In the genomic region with DNA sequence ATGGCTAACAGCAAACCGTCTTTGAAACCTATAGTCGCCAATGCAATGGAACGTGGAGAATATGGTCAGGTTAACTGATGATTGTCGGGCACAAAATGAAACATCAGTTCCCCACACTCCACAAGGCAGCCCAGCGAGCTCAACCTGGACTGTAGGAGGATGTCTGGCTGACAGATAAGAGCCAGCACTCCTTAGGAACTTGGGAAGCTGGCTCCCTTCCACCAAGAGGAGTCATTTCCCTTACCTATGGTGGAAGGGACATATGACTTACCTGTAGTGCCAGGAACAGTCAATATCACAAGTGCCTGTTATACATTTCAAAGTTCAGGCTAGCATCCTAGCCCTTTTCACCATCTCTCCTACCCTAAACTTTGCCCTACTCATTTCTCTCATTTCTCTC, we compare ENCODE assay signal across 29 mouse cellular contexts. TPM values are rescaled to one million over a fixed set of nuclear protein-coding genes. Genes with fewer than 3 reads are reported as not detected.
DNase-seq lines count a peak whose midpoint lies in the region; ATAC-seq and TF ChIP-seq lines count a peak whose summit lies in the region.
"Had no signal": no experiment of that assay in that cellular context is flagged by ENCODE, and none has a peak within 500 bp of the region (broad histone marks: within the 10 kb centered on the region; RNA-seq: fewer than 3 reads in every experiment).

No protein-coding gene starts in this region.

- intact Hi-C loops in heart, postnatal 25 days (cut with DNase I), result no loop called here

- no peak overlapping the region for H3K4me2 ChIP-seq in heart, embryonic 12.5 days
- H3K4me2 ChIP-seq in heart, postnatal 0 days (ENCODE audit: low read depth, low read length), result no peak overlapping the region
- H3K4me2 ChIP-seq: embryonic facial prominence, embryonic 12.5 days; hindbrain, embryonic 12.5 days; limb, embryonic 15.5 days; midbrain, embryonic 13.5 days; neural tube, embryonic 13.5 days had no signal

- no peaks in the 10 kb centered on the region; the same call in 1 of the 2 replicates for H3K9me3 ChIP-seq in heart, embryonic 12.5 days (replicated peaks)
- H3K9me3 ChIP-seq in heart, postnatal 0 days (replicated peaks; ENCODE audit: control insufficient read depth, low read length), result no peaks in the 10 kb centered on the region
- H3K9me3 ChIP-seq: embryonic facial prominence, embryonic 12.5 days; hindbrain, embryonic 12.5 days; limb, embryonic 10.5 days; limb, embryonic 15.5 days; midbrain, embryonic 13.5 days had no signal

- H3K27me3 ChIP-seq in cerebellum, adult 2 months (ENCODE audit: control insufficient read depth, insufficient read depth, low read length), result no peaks in the 10 kb centered on the region
- H3K27me3 ChIP-seq in heart, embryonic 12.5 days (replicated peaks), result no peaks in the 10 kb centered on the region
- H3K27me3 ChIP-seq in heart, postnatal 0 days (ENCODE audit: control insufficient read depth, insufficient read depth, low read length), result no peaks in the 10 kb centered on the region
- H3K27me3 ChIP-seq: embryonic facial prominence, embryonic 12.5 days; hindbrain, embryonic 12.5 days; limb, embryonic 15.5 days; midbrain, embryonic 13.5 days; neural tube, embryonic 13.5 days; Patski had no signal

- peak overlapping the region; percentile 35; the same call in 1 of the 2 replicates for H3K9ac ChIP-seq in heart, embryonic 12.5 days
- H3K9ac ChIP-seq in heart, postnatal 0 days (replicated peaks; ENCODE audit: low read depth, low read length), result no peak overlapping the region
- H3K9ac ChIP-seq: embryonic facial prominence, embryonic 12.5 days; hindbrain, embryonic 12.5 days; limb, embryonic 15.5 days; liver, embryonic 14.5 days; midbrain, embryonic 13.5 days; neural tube, embryonic 13.5 days had no signal

- DNase-seq in cerebellum, adult 2 months, result peak; percentile 43 to 72
- DNase-seq in cerebellum, adult 9-10 months, result no peak
- no peak for DNase-seq in heart, adult 8-10 months (ENCODE audit: low spot score)
- DNase-seq in heart, postnatal 0 days (ENCODE audit: low spot score), result no peak
- DNase-seq in heart, postnatal 25 days (ENCODE audit: low spot score), result no peak
- DNase-seq in adrenal gland, postnatal 36 days, result no peak
- DNase-seq: adrenal gland, postnatal 10 days; embryo, embryonic 11 days; gastrocnemius, postnatal 25 days; heart, adult 18-20 months; kidney, adult 11 months; kidney, postnatal 14 days; layer of hippocampus, adult 9-11 months; lung, adult 2 months; lung, postnatal 10 days; right cerebral cortex, postnatal 4 days had no signal

- no peak for TF ChIP-seq EP300 in heart, postnatal 0 days (IDR thresholded peaks at IDR 0.05; ENCODE audit: low read depth)

- no peak overlapping the region for H3K27ac ChIP-seq in cerebellum, adult 2 months (ENCODE audit: insufficient read depth, low read length)
- peak overlapping the region; percentile 62 for H3K27ac ChIP-seq in heart, embryonic 12.5 days (ENCODE audit: poor library complexity, severe bottlenecking)
- H3K27ac ChIP-seq in heart, postnatal 0 days (ENCODE audit: low read depth), result peak overlapping the region; percentile 84
- H3K27ac ChIP-seq: embryonic facial prominence, embryonic 12.5 days; hindbrain, embryonic 12.5 days; hindbrain, postnatal 0 days; limb, embryonic 10.5 days; limb, embryonic 15.5 days; liver, embryonic 14.5 days; macrophage; midbrain, embryonic 13.5 days; neural tube, embryonic 13.5 days had no signal

- no peak for TF ChIP-seq POLR2A in cerebellum, adult 2 months (IDR thresholded peaks at IDR 0.05; ENCODE audit: borderline replicate concordance, insufficient read depth, low read length)

- TF ChIP-seq CTCF in cerebellum, adult 2 months (IDR thresholded peaks at IDR 0.05; ENCODE audit: borderline replicate concordance, insufficient read depth, low read depth, low read length), result no peak
- TF ChIP-seq CTCF in heart, postnatal 0 days (IDR thresholded peaks at IDR 0.05; ENCODE audit: low read depth), result no peak

- peaks cover 3% of the 10 kb centered on the region; the same call in 1 of the 2 replicates for H3K4me1 ChIP-seq in cerebellum, adult 2 months (ENCODE audit: control insufficient read depth, insufficient read depth, low read length)
- H3K4me1 ChIP-seq in heart, embryonic 12.5 days (replicated peaks), result peaks cover 39% of the 10 kb centered on the region
- H3K4me1 ChIP-seq in heart, postnatal 0 days (ENCODE audit: control insufficient read depth, insufficient read depth), result peaks cover 24% of the 10 kb centered on the region
- H3K4me1 ChIP-seq: embryonic facial prominence, embryonic 12.5 days; limb, embryonic 10.5 days; limb, embryonic 15.5 days; midbrain, embryonic 13.5 days had no signal

- no peak overlapping the region for H3K4me3 ChIP-seq in cerebellum, adult 2 months (replicated peaks; ENCODE audit: insufficient read depth, low read depth, low read length)
- no peak overlapping the region for H3K4me3 ChIP-seq in heart, embryonic 12.5 days
- H3K4me3 ChIP-seq in heart, postnatal 0 days (ENCODE audit: low read depth, low read length), result no peak overlapping the region
- H3K4me3 ChIP-seq: embryonic facial prominence, embryonic 12.5 days; hindbrain, embryonic 12.5 days; limb, embryonic 10.5 days; limb, embryonic 15.5 days; midbrain, embryonic 13.5 days; neural tube, embryonic 13.5 days had no signal

- peaks cover 31% of the 10 kb centered on the region for H3K36me3 ChIP-seq in heart, embryonic 12.5 days
- H3K36me3 ChIP-seq in heart, postnatal 0 days (replicated peaks; ENCODE audit: control insufficient read depth, insufficient read depth, low read length), result peaks cover 21% of the 10 kb centered on the region
- H3K36me3 ChIP-seq: embryonic facial prominence, embryonic 12.5 days had no signal

- no peak for ATAC-seq in heart, embryonic 12.5 days (ENCODE audit: insufficient number of reproducible peaks, low FRiP score)
- no peak for ATAC-seq in heart, postnatal 0 days (ENCODE audit: insufficient read depth, low read depth)
- ATAC-seq: forebrain, embryonic 14.5 days; hindbrain, postnatal 0 days; midbrain, embryonic 13.5 days; Patski had no signal

- WGBS in cerebellum, adult 2 months, result 70% methylated on average over 5 of the region's 5 CpGs
- 54% methylated on average over 5 of the region's 5 CpGs for WGBS in heart, embryonic 12.5 days
- 39% methylated on average over 5 of the region's 5 CpGs for WGBS in heart, postnatal 0 days

RNA-seq across cellular contexts. Expression of gene Stk39, which starts 14.0 kb away (rescaled TPM):
- 47.9 and 49.8 TPM in 2 replicates for polyA plus RNA-seq in cerebellum, adult 2 months (2012; rRNA removed)
- 75.5 and 77.2 TPM in 2 replicates for polyA plus RNA-seq in heart, embryonic 12.5 days (2016; fragmentation: Nextera tagmentation; extraction: Ambion mirVana)
- 10 to 100 TPM; 63.7 to 93.6 (median 79.1) TPM for total RNA-seq in heart, adult 8-10 months (2022)
- 81.8 and 84.5 TPM in 2 replicates for total RNA-seq in heart, postnatal 0 days (2014; rRNA removed; ENCODE audit: low replicate concordance)
- 83.9 and 93.2 TPM in 2 replicates for polyA plus RNA-seq in heart, postnatal 0 days (2015; fragmentation: Nextera tagmentation; extraction: Ambion mirVana)
- total RNA-seq in heart, postnatal 25 days (2021), result 10 to 100 TPM; 81.3 to 83.2 TPM
- total RNA-seq in adrenal gland, postnatal 36 days (2021), result 10 to 100 TPM; 63.8 to 79.7 TPM
- total RNA-seq: MEL had no signal

Comparison
In these comparisons a context has a peak if more than half of its experiments do, and no peak if none do; other contexts are left out.
1. DNase-seq: peak in cerebellum, adult 2 months (2 of 2); none in cerebellum, adult 9-10 months (single experiment), heart, adult 8-10 months (single experiment), heart, postnatal 0 days (single experiment), heart, postnatal 25 days (single experiment) and adrenal gland, postnatal 36 days (0 of 2).